Mouse (Mus musculus): ENCODE data around the gene Nfatc2ip. TPM values are rescaled to one million over a fixed set of nuclear protein-coding genes. Genes with fewer than 3 reads are reported as not detected.

Nfatc2ip gene
- polyA plus RNA-seq, 2 experiments: 3.1 to 10.2 TPM

DNA sequence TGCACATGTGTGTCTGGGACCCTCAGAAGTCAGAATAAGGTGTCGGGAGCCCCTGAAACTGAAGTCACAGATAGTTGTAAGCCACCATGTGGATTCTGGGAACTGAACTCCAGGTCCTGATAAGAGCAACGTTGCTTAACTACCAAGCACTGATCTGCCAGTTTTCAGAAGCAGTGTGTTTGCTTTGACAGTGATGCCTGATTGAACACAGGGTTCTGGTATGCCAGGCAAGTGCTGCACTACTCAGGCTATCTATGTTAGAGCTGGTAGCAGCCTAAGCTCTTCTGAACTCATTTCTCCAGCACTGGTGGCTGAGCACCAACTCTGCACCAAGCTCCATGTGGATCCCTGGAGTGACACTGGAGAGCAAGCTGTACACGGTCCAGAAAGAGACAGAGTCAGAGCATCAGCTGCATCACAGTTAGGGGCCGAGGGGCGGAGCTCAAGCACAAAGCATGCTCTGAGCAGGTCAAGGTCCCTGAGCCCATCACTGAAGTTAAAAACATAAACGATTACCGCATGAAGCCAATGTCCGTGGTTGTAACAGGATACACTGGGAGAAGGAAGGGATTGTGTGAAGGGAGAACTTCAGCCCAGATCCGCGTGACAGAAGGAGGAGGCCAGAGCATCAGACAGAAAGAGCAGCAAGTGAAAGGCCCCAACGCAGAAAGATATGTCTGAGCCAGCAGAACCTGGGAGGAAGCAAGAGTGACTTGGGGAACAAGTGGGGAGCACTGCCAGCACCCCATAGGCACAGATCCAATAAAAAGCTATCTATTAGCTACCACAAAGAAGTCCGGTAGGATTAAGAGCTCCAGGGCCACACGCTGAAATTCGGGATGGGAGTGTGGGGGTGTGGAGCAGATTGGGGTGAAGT is 41.6 kb downstream of the Nfatc2ip start:
- no peak for TF ChIP-seq POLR2A (IDR thresholded peaks at IDR 0.05; ENCODE audit: borderline replicate concordance, extremely low read depth, insufficient read depth, insufficient read length)
- Histone ChIP-seq H3K36me3 (ENCODE audit: control insufficient read depth, insufficient read depth, low read length) (no peaks in the 10 kb centered on the region), H3K4me1 (ENCODE audit: control insufficient read depth, insufficient read depth, low read length) (no peaks in the 10 kb centered on the region; the same call in 1 of the 2 replicates), H3K4me2 (replicated peaks; ENCODE audit: low read depth, low read length, severe bottlenecking) (no peak overlapping the region), H3K27ac (replicated peaks; ENCODE audit: low read depth, low read length) (no peak overlapping the region), H3K27me3 (ENCODE audit: control insufficient read depth, insufficient read depth, low read length) (no peaks in the 10 kb centered on the region), H3K9me3 (ENCODE audit: control insufficient read depth, low read length) (no peaks in the 10 kb centered on the region), H3K4me3 (replicated peaks; ENCODE audit: low read length) (no peak overlapping the region), H3K9ac (ENCODE audit: low read depth, low read length, severe bottlenecking) (no peak overlapping the region)
- DNase-seq (ENCODE audit: low spot score) (no peak), ATAC-seq (ENCODE audit: low FRiP score, low read depth) (no peak)
- 57% methylated on average over 14 of the region's 14 CpGs for WGBS

GRCm38 (mm10) chr7:126353994-126354365 is 42.6 kb downstream of the Nfatc2ip start:
- Histone ChIP-seq H3K4me2 (replicated peaks; ENCODE audit: low read depth, low read length, severe bottlenecking) (no peak overlapping the region), H3K27me3 (ENCODE audit: control insufficient read depth, insufficient read depth, low read length) (no peaks in the 10 kb centered on the region), H3K4me1 (ENCODE audit: control insufficient read depth, insufficient read depth, low read length) (no peaks in the 10 kb centered on the region), H3K9me3 (ENCODE audit: control insufficient read depth, low read length) (no peaks in the 10 kb centered on the region), H3K36me3 (ENCODE audit: control insufficient read depth, insufficient read depth, low read length) (no peaks in the 10 kb centered on the region), H3K4me3 (replicated peaks; ENCODE audit: low read length) (no peak overlapping the region), H3K27ac (replicated peaks; ENCODE audit: low read depth, low read length) (no peak overlapping the region), H3K9ac (ENCODE audit: low read depth, low read length, severe bottlenecking) (no peak overlapping the region)
- WGBS: 88% methylated on average over 3 of the region's 3 CpGs
- TF ChIP-seq POLR2A (IDR thresholded peaks at IDR 0.05; ENCODE audit: borderline replicate concordance, extremely low read depth, insufficient read depth, insufficient read length): no peak
- ATAC-seq (ENCODE audit: low FRiP score, low read depth) (no peak), DNase-seq (ENCODE audit: low spot score) (no peak)

GRCm38 (mm10) chr7:126353251-126353993 is 43.1 kb downstream of the Nfatc2ip start:
- no peak overlapping the region for H3K27ac ChIP-seq (replicated peaks; ENCODE audit: low read depth, low read length)
- DNase-seq (ENCODE audit: low spot score): no peak

GRCm38 (mm10) chr7:126351419-126351951 is 45.1 kb downstream of the Nfatc2ip start:
- TF ChIP-seq POLR2A (IDR thresholded peaks at IDR 0.05; ENCODE audit: borderline replicate concordance, extremely low read depth, insufficient read depth, insufficient read length): no peak
- Histone ChIP-seq H3K27me3 (ENCODE audit: control insufficient read depth, insufficient read depth, low read length) (no peaks in the 10 kb centered on the region), H3K9ac (ENCODE audit: low read depth, low read length, severe bottlenecking) (no peak overlapping the region), H3K9me3 (ENCODE audit: control insufficient read depth, low read length) (no peaks in the 10 kb centered on the region), H3K36me3 (ENCODE audit: control insufficient read depth, insufficient read depth, low read length) (no peaks in the 10 kb centered on the region), H3K4me2 (replicated peaks; ENCODE audit: low read depth, low read length, severe bottlenecking) (no peak overlapping the region), H3K4me1 (ENCODE audit: control insufficient read depth, insufficient read depth, low read length) (no peaks in the 10 kb centered on the region), H3K27ac (replicated peaks; ENCODE audit: low read depth, low read length) (no peak overlapping the region), H3K4me3 (replicated peaks; ENCODE audit: low read length) (no peak overlapping the region)
- 56% methylated on average over 10 of the region's 10 CpGs for WGBS
- no peak for ATAC-seq (ENCODE audit: low FRiP score, low read depth)
- no peak for DNase-seq (ENCODE audit: low spot score)

More at GRCm38 (mm10) chr7:126353251-126353993, 43.1 kb downstream of the Nfatc2ip start:
- Histone ChIP-seq H3K4me3 (replicated peaks; ENCODE audit: low read length) (no peak overlapping the region), H3K4me1 (ENCODE audit: control insufficient read depth, insufficient read depth, low read length) (no peaks in the 10 kb centered on the region), H3K4me2 (replicated peaks; ENCODE audit: low read depth, low read length, severe bottlenecking) (no peak overlapping the region), H3K36me3 (ENCODE audit: control insufficient read depth, insufficient read depth, low read length) (no peaks in the 10 kb centered on the region), H3K9ac (ENCODE audit: low read depth, low read length, severe bottlenecking) (no peak overlapping the region), H3K9me3 (ENCODE audit: control insufficient read depth, low read length) (no peaks in the 10 kb centered on the region), H3K27me3 (ENCODE audit: control insufficient read depth, insufficient read depth, low read length) (no peaks in the 10 kb centered on the region)
- TF ChIP-seq POLR2A (IDR thresholded peaks at IDR 0.05; ENCODE audit: borderline replicate concordance, extremely low read depth, insufficient read depth, insufficient read length): no peak
- 55% methylated on average over 11 of the region's 11 CpGs for WGBS
- no peak for ATAC-seq (ENCODE audit: low FRiP score, low read depth)

DNA sequence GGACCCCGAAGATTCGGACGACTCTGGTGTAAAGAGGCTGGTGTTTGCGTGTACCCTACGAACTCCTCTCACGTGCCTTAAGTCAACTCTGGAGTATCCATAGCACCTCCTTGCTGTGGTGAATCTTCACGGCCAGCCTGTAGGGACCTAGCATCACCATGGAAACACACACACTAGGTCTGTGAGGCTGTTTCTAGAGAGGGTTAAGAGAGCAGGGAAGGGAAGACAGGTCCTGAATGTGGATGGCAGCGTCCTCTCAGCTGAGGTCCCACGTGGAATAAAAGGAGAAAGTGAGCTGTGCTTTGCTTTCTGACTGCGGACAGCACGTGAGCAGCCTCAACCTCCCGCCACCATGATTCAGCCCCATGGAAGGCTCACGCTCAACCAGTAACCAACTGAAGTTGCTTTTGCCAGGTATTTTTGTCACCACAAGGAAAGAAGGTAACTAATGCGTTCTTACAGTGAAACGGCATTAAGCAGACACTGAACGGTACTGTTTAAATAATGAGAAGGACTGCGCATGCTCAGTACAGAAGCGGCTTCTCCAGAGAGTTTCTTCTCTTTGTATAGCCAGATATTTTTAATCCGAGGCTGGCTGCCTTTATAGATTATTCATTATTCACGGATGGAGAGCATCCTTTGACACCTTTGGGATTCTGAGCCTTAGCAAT is 45.7 kb downstream of the Nfatc2ip start:
- WGBS: 62% methylated on average over 20 of the region's 20 CpGs
- no peak overlapping the region for H3K4me2 ChIP-seq (replicated peaks; ENCODE audit: low read depth, low read length, severe bottlenecking)
- DNase-seq (ENCODE audit: low spot score) (no peak), ATAC-seq (ENCODE audit: low FRiP score, low read depth) (no peak)
- H3K36me3 ChIP-seq (ENCODE audit: control insufficient read depth, insufficient read depth, low read length): no peaks in the 10 kb centered on the region
- no peak overlapping the region for H3K27ac ChIP-seq (replicated peaks; ENCODE audit: low read depth, low read length)
- no peaks in the 10 kb centered on the region for H3K27me3 ChIP-seq (ENCODE audit: control insufficient read depth, insufficient read depth, low read length)
- H3K9ac ChIP-seq (ENCODE audit: low read depth, low read length, severe bottlenecking): no peak overlapping the region
- H3K4me3 ChIP-seq (replicated peaks; ENCODE audit: low read length): no peak overlapping the region
- no peaks in the 10 kb centered on the region for H3K9me3 ChIP-seq (ENCODE audit: control insufficient read depth, low read length)
- no peaks in the 10 kb centered on the region for H3K4me1 ChIP-seq (ENCODE audit: control insufficient read depth, insufficient read depth, low read length)
- no peak for TF ChIP-seq POLR2A (IDR thresholded peaks at IDR 0.05; ENCODE audit: borderline replicate concordance, extremely low read depth, insufficient read depth, insufficient read length)

Measured in limb, embryonic 14.5 days (tissue).